Mouse (Mus musculus): ENCODE data around the gene Ddah1.

DNA sequence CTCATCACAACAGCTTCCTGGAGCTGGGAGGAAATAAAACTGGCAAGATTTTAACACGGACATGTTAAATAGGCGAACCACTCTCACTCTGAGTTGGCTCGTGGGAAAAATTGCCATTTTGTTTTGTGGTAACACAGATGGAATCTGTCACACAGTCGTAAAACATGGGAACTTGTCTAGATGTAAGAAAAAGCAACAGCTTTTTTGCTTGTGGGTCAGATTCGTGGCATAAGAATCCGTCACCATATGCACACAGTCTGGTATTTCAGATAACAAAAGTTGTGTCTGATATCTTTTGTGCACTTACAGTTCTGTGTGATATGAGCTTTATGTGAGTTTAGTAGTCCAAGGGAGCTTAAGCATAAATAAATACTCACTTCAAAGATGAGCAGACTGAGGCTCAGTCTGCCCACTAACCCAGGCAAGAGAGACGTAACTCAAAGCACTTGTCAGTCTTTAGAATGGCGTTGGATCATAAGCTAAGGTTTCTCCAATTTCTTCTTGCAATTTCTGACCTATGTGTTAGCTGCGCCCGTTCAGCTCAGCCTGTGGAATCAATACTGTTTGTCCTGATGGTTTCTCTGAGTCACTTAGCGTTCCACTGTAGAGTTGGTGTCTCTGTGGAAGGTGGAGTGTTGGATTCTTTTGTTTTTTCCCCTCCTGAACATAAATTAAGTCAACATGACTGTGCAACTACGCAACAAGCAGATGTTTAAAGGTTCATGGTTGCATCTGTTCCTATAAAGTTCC is 83.7 kb downstream of the Ddah1 start:
- TF ChIP-seq ZNF384 (IDR thresholded peaks at IDR 0.05; ENCODE audit: low read depth, low read length) (no peak), HCFC1 (IDR thresholded peaks at IDR 0.05; ENCODE audit: borderline replicate concordance, insufficient read depth, low read length) (no peak), MAFK (IDR thresholded peaks at IDR 0.05; ENCODE audit: insufficient read depth, low read depth, low read length) (no peak), ZC3H11A (IDR thresholded peaks at IDR 0.05; ENCODE audit: borderline replicate concordance, low read depth, low read length) (no peak), CHD2 (IDR thresholded peaks at IDR 0.05; ENCODE audit: low read depth, low read length) (no peak)

Data from ES-E14 (cell line).